Mouse (Mus musculus): ENCODE results near the gene Gpatch2. TPM values are rescaled to one million over a fixed set of nuclear protein-coding genes. Genes with fewer than 3 reads are reported as not detected.

Gpatch2 gene
- 12.2 and 14.2 TPM in 2 replicates for polyA plus RNA-seq (2014; fragmentation: Nextera tagmentation; extraction: Ambion mirVana)

DNA sequence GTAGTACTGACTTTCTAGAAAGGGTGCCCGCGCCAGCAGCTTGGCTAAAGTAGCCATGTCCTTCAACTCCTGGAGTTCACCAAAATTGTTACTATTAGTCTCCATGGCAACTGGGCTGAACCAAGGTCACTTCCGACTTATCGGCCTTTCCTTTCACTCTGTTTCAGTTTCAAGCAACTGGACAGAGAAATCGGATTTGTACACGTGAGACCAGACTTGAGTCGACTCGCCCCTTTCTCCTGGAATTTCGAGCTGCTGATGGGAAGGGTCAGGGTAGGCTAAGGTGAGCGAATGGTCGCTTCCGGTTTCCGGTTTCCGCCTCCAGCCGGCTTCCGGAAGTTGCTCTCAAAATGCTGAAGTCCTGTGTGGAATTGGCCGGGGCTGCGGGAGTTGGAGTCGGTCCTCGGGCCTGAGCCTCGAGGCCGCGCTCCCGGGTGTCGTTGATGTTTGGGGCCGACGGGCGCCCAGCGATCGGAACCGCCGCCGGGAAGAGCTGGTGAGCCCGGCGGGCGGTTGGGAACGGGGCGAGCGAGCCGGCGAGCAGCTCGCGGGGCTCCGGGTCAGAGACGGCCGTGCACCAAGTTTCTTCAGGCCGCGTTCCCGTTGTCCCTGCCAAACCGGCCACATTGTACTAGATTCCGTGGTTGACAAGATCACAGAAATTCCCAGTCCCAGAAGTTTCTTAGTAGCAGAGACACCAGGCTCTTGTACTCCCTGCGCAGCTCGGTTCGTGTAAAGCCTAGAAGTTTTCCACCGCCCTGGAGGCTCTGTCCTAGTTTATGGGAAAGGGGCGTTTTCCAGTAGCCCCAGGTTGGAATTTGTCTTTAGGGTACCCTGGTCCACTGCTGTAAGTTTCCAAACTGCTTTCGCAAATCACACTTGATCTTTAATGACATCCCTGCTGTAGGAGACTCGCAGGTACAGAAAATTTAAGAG is at the start of gene Gpatch2, which contains the start of gene Spata17:
TSS of gene Gpatch2 (plus strand) at position 328 of the 936 bp plus-strand sequence.
TSS of gene Spata17 (minus strand) at position 285 of the 936 bp plus-strand sequence.
- peak; percentile 97 for ATAC-seq
- peak; percentile 87 for DNase-seq (ENCODE audit: low spot score)
- peak within 1 kb of the TSS; percentile 87 for H3K4me2 ChIP-seq (ENCODE audit: low read length)
- H3K9me3 ChIP-seq (replicated peaks; ENCODE audit: control insufficient read depth, low read length) = no peaks in the 10 kb centered on the region
- H3K9ac ChIP-seq (ENCODE audit: low read length) = peak within 1 kb of the TSS; percentile 69
- H3K36me3 ChIP-seq (ENCODE audit: control insufficient read depth, insufficient read depth, low read length) = no peaks in the 10 kb centered on the region
- H3K27ac ChIP-seq (ENCODE audit: low read depth, low read length) = peak within 1 kb of the TSS; percentile 63
- no peaks in the 10 kb centered on the region for H3K27me3 ChIP-seq (replicated peaks; ENCODE audit: control insufficient read depth, insufficient read depth, low read length)
- 1% methylated on average over 58 of the region's 58 CpGs for WGBS
- H3K4me1 ChIP-seq (ENCODE audit: control insufficient read depth, insufficient read depth, low read length) = peaks cover 4% of the 10 kb centered on the region; the same call in 1 of the 2 replicates
- H3K4me3 ChIP-seq (ENCODE audit: low read depth, low read length) = peak within 1 kb of the TSS; percentile 89

GRCm38 (mm10) chr1:187169646-187170045 is 45.7 kb upstream of the Gpatch2 start:
- WGBS = 58% methylated on average over 7 of the region's 7 CpGs
- no peak overlapping the region for H3K4me3 ChIP-seq (ENCODE audit: low read depth, low read length)
- H3K4me2 ChIP-seq (ENCODE audit: low read length) = no peak overlapping the region
- no peak for ATAC-seq
- no peak overlapping the region for H3K9ac ChIP-seq (ENCODE audit: low read length)
- H3K9me3 ChIP-seq (replicated peaks; ENCODE audit: control insufficient read depth, low read length) = no peaks in the 10 kb centered on the region; the same call in 1 of the 2 replicates
- H3K36me3 ChIP-seq (ENCODE audit: control insufficient read depth, insufficient read depth, low read length) = no peaks in the 10 kb centered on the region
- DNase-seq (ENCODE audit: low spot score) = no peak
- H3K4me1 ChIP-seq (ENCODE audit: control insufficient read depth, insufficient read depth, low read length) = no peaks in the 10 kb centered on the region
- H3K27ac ChIP-seq (ENCODE audit: low read depth, low read length) = no peak overlapping the region
- no peaks in the 10 kb centered on the region for H3K27me3 ChIP-seq (replicated peaks; ENCODE audit: control insufficient read depth, insufficient read depth, low read length)

DNA sequence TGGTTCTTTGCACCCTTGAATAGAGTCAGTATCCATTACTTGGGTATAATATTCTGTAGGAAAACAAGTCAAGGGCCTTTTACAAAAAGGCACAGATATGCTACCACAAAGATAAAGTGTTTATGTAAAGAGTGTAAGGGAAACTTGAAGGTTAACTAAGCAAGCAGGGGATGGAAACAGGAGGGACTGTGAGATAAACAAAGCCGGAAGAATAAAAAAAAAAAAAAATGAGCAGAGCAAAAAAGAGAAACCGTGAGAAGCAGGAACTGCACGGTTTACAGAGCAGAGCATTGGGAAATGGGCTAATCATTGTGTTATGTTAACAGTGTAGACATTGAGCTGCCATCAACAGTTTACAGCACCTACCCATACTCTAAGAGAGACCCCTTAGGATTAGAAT is 44.9 kb upstream of the Gpatch2 start:
- Histone ChIP-seq H3K4me2 (ENCODE audit: low read length) (no peak overlapping the region), H3K27me3 (replicated peaks; ENCODE audit: control insufficient read depth, insufficient read depth, low read length) (no peaks in the 10 kb centered on the region), H3K9me3 (replicated peaks; ENCODE audit: control insufficient read depth, low read length) (no peaks in the 10 kb centered on the region; the same call in 1 of the 2 replicates), H3K4me3 (ENCODE audit: low read depth, low read length) (no peak overlapping the region), H3K36me3 (ENCODE audit: control insufficient read depth, insufficient read depth, low read length) (no peaks in the 10 kb centered on the region), H3K9ac (ENCODE audit: low read length) (no peak overlapping the region), H3K27ac (ENCODE audit: low read depth, low read length) (no peak overlapping the region), H3K4me1 (ENCODE audit: control insufficient read depth, insufficient read depth, low read length) (no peaks in the 10 kb centered on the region)
- WGBS = 83% methylated on average over 3 of the region's 3 CpGs
- DNase-seq (ENCODE audit: low spot score) = no peak
- ATAC-seq = no peak

GRCm38 (mm10) chr1:187175991-187176390 is 39.3 kb upstream of the Gpatch2 start:
- Histone ChIP-seq H3K27ac (ENCODE audit: low read depth, low read length) (no peak overlapping the region), H3K4me3 (ENCODE audit: low read depth, low read length) (no peak overlapping the region), H3K9me3 (replicated peaks; ENCODE audit: control insufficient read depth, low read length) (no peaks in the 10 kb centered on the region), H3K4me2 (ENCODE audit: low read length) (no peak overlapping the region), H3K9ac (ENCODE audit: low read length) (no peak overlapping the region), H3K36me3 (ENCODE audit: control insufficient read depth, insufficient read depth, low read length) (no peaks in the 10 kb centered on the region), H3K4me1 (ENCODE audit: control insufficient read depth, insufficient read depth, low read length) (no peaks in the 10 kb centered on the region), H3K27me3 (replicated peaks; ENCODE audit: control insufficient read depth, insufficient read depth, low read length) (no peaks in the 10 kb centered on the region)
- DNase-seq (ENCODE audit: low spot score) (no peak), ATAC-seq (no peak)
- WGBS = 100% methylated on average over 1 of the region's 1 CpGs

- ATAC-seq = no peak
- Histone ChIP-seq H3K36me3 (ENCODE audit: control insufficient read depth, insufficient read depth, low read length) (no peaks in the 10 kb centered on the region), H3K9ac (ENCODE audit: low read length) (no peak overlapping the region), H3K27ac (ENCODE audit: low read depth, low read length) (no peak overlapping the region), H3K9me3 (replicated peaks; ENCODE audit: control insufficient read depth, low read length) (no peaks in the 10 kb centered on the region), H3K27me3 (replicated peaks; ENCODE audit: control insufficient read depth, insufficient read depth, low read length) (no peaks in the 10 kb centered on the region), H3K4me1 (ENCODE audit: control insufficient read depth, insufficient read depth, low read length) (no peaks in the 10 kb centered on the region), H3K4me2 (ENCODE audit: low read length) (no peak overlapping the region), H3K4me3 (ENCODE audit: low read depth, low read length) (no peak overlapping the region)
- WGBS = 55% methylated on average over 1 of the region's 1 CpGs
- no peak for DNase-seq (ENCODE audit: low spot score)
These were observed 36.8 kb upstream of the Gpatch2 start for GRCm38 (mm10) chr1:187178546-187178945.

DNA sequence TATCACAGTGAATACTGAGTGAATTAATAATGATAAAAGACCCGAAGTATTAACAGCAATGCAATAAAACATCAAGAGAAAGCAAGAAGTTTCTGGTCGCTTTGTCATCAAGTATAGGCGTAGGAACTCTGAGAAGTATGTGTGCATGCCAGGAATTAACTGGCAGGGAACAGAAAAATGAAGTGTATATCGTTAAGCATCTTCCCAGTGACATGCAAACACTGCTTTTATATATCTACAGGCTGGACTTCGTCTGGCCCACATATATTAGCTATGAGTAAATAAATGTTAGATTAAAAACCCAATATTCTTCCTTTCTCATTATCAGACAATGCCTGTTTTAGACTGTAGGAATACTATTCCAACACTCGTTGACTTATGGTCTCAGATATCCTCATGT is 9.8 kb upstream of the Gpatch2 start:
- Histone ChIP-seq H3K4me2 (ENCODE audit: low read length) (no peak overlapping the region), H3K27me3 (replicated peaks; ENCODE audit: control insufficient read depth, insufficient read depth, low read length) (no peaks in the 10 kb centered on the region), H3K9me3 (replicated peaks; ENCODE audit: control insufficient read depth, low read length) (no peaks in the 10 kb centered on the region), H3K4me1 (ENCODE audit: control insufficient read depth, insufficient read depth, low read length) (no peaks in the 10 kb centered on the region), H3K27ac (ENCODE audit: low read depth, low read length) (no peak overlapping the region), H3K9ac (ENCODE audit: low read length) (no peak overlapping the region), H3K4me3 (ENCODE audit: low read depth, low read length) (no peak overlapping the region), H3K36me3 (ENCODE audit: control insufficient read depth, insufficient read depth, low read length) (no peaks in the 10 kb centered on the region)
- DNase-seq (ENCODE audit: low spot score) (no peak), ATAC-seq (no peak)
- WGBS = 78% methylated on average over 6 of the region's 6 CpGs

- DNase-seq (ENCODE audit: low spot score) (no peak), ATAC-seq (no peak)
- Histone ChIP-seq H3K9me3 (replicated peaks; ENCODE audit: control insufficient read depth, low read length) (no peaks in the 10 kb centered on the region), H3K36me3 (ENCODE audit: control insufficient read depth, insufficient read depth, low read length) (no peaks in the 10 kb centered on the region), H3K4me2 (ENCODE audit: low read length) (no peak overlapping the region), H3K4me3 (ENCODE audit: low read depth, low read length) (no peak overlapping the region), H3K27me3 (replicated peaks; ENCODE audit: control insufficient read depth, insufficient read depth, low read length) (no peaks in the 10 kb centered on the region), H3K27ac (ENCODE audit: low read depth, low read length) (no peak overlapping the region), H3K9ac (ENCODE audit: low read length) (no peak overlapping the region), H3K4me1 (ENCODE audit: control insufficient read depth, insufficient read depth, low read length) (no peaks in the 10 kb centered on the region)
- WGBS = 54% methylated on average over 4 of the region's 4 CpGs
These were observed 5.8 kb upstream of the Gpatch2 start for GRCm38 (mm10) chr1:187209496-187209895.

DNA sequence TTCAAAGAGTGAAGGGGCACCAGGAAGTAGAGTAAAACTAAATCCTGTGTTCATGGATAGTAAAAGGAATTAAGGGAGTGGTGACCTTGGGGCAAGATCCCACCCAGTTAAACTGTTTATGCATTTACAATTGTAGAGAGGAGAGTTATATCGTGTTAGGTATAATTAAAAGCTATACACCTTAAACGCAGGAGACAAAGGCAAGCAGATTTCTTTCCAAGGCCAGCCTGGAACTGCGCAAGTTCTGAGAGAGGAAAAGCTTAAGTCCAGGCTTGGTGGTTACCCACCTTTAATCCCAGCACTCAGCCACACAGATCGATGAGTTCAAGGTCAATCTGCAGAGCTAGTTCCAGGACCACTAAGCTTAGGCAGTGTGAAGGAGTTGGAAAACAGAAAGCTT is 4.6 kb upstream of the Gpatch2 start:
- WGBS = 93% methylated on average over 4 of the region's 4 CpGs
- no peaks in the 10 kb centered on the region for H3K36me3 ChIP-seq (ENCODE audit: control insufficient read depth, insufficient read depth, low read length)
- no peaks in the 10 kb centered on the region; the same call in 1 of the 2 replicates for H3K4me1 ChIP-seq (ENCODE audit: control insufficient read depth, insufficient read depth, low read length)
- H3K27ac ChIP-seq (ENCODE audit: low read depth, low read length) = no peak overlapping the region
- no peak overlapping the region for H3K4me3 ChIP-seq (ENCODE audit: low read depth, low read length)
- no peak overlapping the region for H3K9ac ChIP-seq (ENCODE audit: low read length)
- no peak overlapping the region for H3K4me2 ChIP-seq (ENCODE audit: low read length)
- H3K27me3 ChIP-seq (replicated peaks; ENCODE audit: control insufficient read depth, insufficient read depth, low read length) = no peaks in the 10 kb centered on the region
- H3K9me3 ChIP-seq (replicated peaks; ENCODE audit: control insufficient read depth, low read length) = no peaks in the 10 kb centered on the region
- DNase-seq (ENCODE audit: low spot score) (no peak), ATAC-seq (no peak)
